Mouse (Mus musculus) forebrain, embryonic 16.5 days (tissue): Measurements from ENCODE around the gene Hspg2. TPM values are rescaled to one million over a fixed set of nuclear protein-coding genes. Genes with fewer than 3 reads are reported as not detected.

Experiments used
- ATAC-seq: fragments of 200-750 bp; cut with Nextera tagmentation; 2 replicates; pipeline ENCODE4 v1.8.0; 2017; ENCODE audit warnings: mild to moderate bottlenecking, moderate library complexity
- H3K27ac ChIP-seq: fragments of 300-500 bp; sonication (generic); 2 replicates; pipeline ENCODE4 v1.5.1; 2014; ENCODE audit warnings: low read length, control low read depth
- H3K27me3 ChIP-seq: fragments of 300-500 bp; sonication (generic); replicated peaks from 2 replicates; pipeline ENCODE4 v1.6.1; 2014; ENCODE audit warnings: low read length; ENCODE audit not compliant: control insufficient read depth, insufficient read depth
- H3K36me3 ChIP-seq: fragments of 300-500 bp; sonication (generic); 2 replicates; pipeline ENCODE4 v1.6.1; 2014; ENCODE audit not compliant: control insufficient read depth, insufficient read depth
- H3K4me1 ChIP-seq: fragments of 300-500 bp; sonication (generic); replicated peaks from 2 replicates; pipeline ENCODE4 v1.6.1; 2014; ENCODE audit warnings: low read length; ENCODE audit not compliant: control insufficient read depth, insufficient read depth
- H3K4me2 ChIP-seq: fragments of 300-500 bp; sonication (generic); 2 replicates; pipeline ENCODE4 v1.6.1; 2014; ENCODE audit warnings: mild to moderate bottlenecking, low read length, control low read depth
- H3K4me3 ChIP-seq: fragments of 300-500 bp; sonication (generic); replicated peaks from 2 replicates; pipeline ENCODE4 v1.5.1; 2014; ENCODE audit warnings: mild to moderate bottlenecking, low read length, control low read depth
- H3K9ac ChIP-seq: fragments of 300-500 bp; sonication (generic); replicated peaks from 2 replicates; pipeline ENCODE4 v1.6.1; 2014; ENCODE audit warnings: low read depth, low read length, control low read depth
- H3K9me3 ChIP-seq: fragments of 300-500 bp; sonication (generic); 2 replicates; pipeline ENCODE4 v1.6.1; 2016; ENCODE audit warnings: low read length; ENCODE audit not compliant: control insufficient read depth
- WGBS: fragments of 180-500 bp; shearing (Covaris S2); extraction: QIAGEN DNeasy Blood & Tissue Kit; methylation state at CpG from one replicate; pipeline ENCODE4 v1.1.7; 2014; 5-methylcytosine and 5-hydroxymethylcytosine counted together
- polyA plus RNA-seq: library from polyadenylated mRNA; unstranded; fragments of >200 nt; fragmentation: Nextera tagmentation; extraction: Ambion mirVana; gene quantifications from 2 replicates; pipeline ENCODE4 v1.2.1, GENCODE M21; 2015

Gene Hspg2
- polyA plus RNA-seq, 1 experiment from 2014 or later = 3.2 TPM

GRCm38 (mm10) chr4:137493187-137493586 is 24.6 kb downstream of the Hspg2 start:
- H3K27ac ChIP-seq = no peak overlapping the region
- no peak overlapping the region for H3K4me3 ChIP-seq
- ATAC-seq = no peak
- H3K4me2 ChIP-seq = no peak overlapping the region
- no peaks in the 10 kb centered on the region for H3K36me3 ChIP-seq
- H3K9me3 ChIP-seq = no peaks in the 10 kb centered on the region
- no peak overlapping the region for H3K9ac ChIP-seq
- H3K4me1 ChIP-seq = peaks cover 16% of the 10 kb centered on the region
- no peaks in the 10 kb centered on the region for H3K27me3 ChIP-seq
- 90% methylated on average over 4 of the region's 4 CpGs for WGBS

GRCm38 (mm10) chr4:137494751-137495500 is 26.4 kb downstream of the Hspg2 start:
- H3K4me2 ChIP-seq = no peak overlapping the region
- 7% methylated on average over 19 of the region's 19 CpGs for WGBS
- no peaks in the 10 kb centered on the region for H3K9me3 ChIP-seq
- H3K27me3 ChIP-seq = no peaks in the 10 kb centered on the region
- peak; percentile 78 for ATAC-seq
- no peak overlapping the region for H3K9ac ChIP-seq
- no peaks in the 10 kb centered on the region for H3K36me3 ChIP-seq
- H3K27ac ChIP-seq = peak overlapping the region; percentile 41
- H3K4me3 ChIP-seq = no peak overlapping the region
- H3K4me1 ChIP-seq = peaks cover 8% of the 10 kb centered on the region

- no peak for ATAC-seq
- Histone ChIP-seq H3K4me1 (peaks cover 8% of the 10 kb centered on the region), H3K36me3 (no peaks in the 10 kb centered on the region), H3K4me3 (no peak overlapping the region), H3K9me3 (no peaks in the 10 kb centered on the region), H3K9ac (no peak overlapping the region), H3K27ac (no peak overlapping the region), H3K27me3 (no peaks in the 10 kb centered on the region), H3K4me2 (no peak overlapping the region)
- WGBS = 63% methylated on average over 6 of the region's 6 CpGs
Measured at GRCm38 (mm10) chr4:137495501-137496100, 27.0 kb downstream of the Hspg2 start.

GRCm38 (mm10) chr4:137497367-137497766 is 28.8 kb downstream of the Hspg2 start:
- WGBS = 83% methylated on average over 5 of the region's 5 CpGs

GRCm38 (mm10) chr4:137497892-137498722 is 29.5 kb downstream of the Hspg2 start:
- no peak for ATAC-seq
- Histone ChIP-seq H3K36me3 (no peaks in the 10 kb centered on the region), H3K4me1 (peaks cover 8% of the 10 kb centered on the region), H3K9me3 (no peaks in the 10 kb centered on the region), H3K27ac (0 out of 2 replicates have a peak overlapping the region, but pooled peaks have one; percentile 23), H3K27me3 (no peaks in the 10 kb centered on the region), H3K4me2 (no peak overlapping the region), H3K9ac (no peak overlapping the region), H3K4me3 (no peak overlapping the region)
- 70% methylated on average over 9 of the region's 9 CpGs for WGBS

More at GRCm38 (mm10) chr4:137497367-137497766, 28.8 kb downstream of the Hspg2 start:
- no peak for ATAC-seq
- H3K4me3 ChIP-seq = no peak overlapping the region
- peaks cover 8% of the 10 kb centered on the region for H3K4me1 ChIP-seq
- no peaks in the 10 kb centered on the region for H3K36me3 ChIP-seq
- no peaks in the 10 kb centered on the region for H3K9me3 ChIP-seq
- no peaks in the 10 kb centered on the region for H3K27me3 ChIP-seq
- H3K27ac ChIP-seq = no peak overlapping the region
- no peak overlapping the region for H3K4me2 ChIP-seq
- H3K9ac ChIP-seq = no peak overlapping the region

- no peaks in the 10 kb centered on the region for H3K9me3 ChIP-seq
- no peak overlapping the region for H3K9ac ChIP-seq
- no peaks in the 10 kb centered on the region for H3K27me3 ChIP-seq
- no peak overlapping the region for H3K27ac ChIP-seq
- H3K4me3 ChIP-seq = no peak overlapping the region
- H3K36me3 ChIP-seq = no peaks in the 10 kb centered on the region
- WGBS = 91% methylated on average over 9 of the region's 9 CpGs
- H3K4me2 ChIP-seq = no peak overlapping the region
- H3K4me1 ChIP-seq = peaks cover 8% of the 10 kb centered on the region
- no peak for ATAC-seq
Measured at GRCm38 (mm10) chr4:137498882-137499583, 30.5 kb downstream of the Hspg2 start.

GRCm38 (mm10) chr4:137500149-137500548 is 31.6 kb downstream of the Hspg2 start:
- no peak for ATAC-seq
- WGBS = 77% methylated on average over 12 of the region's 12 CpGs
- H3K4me1 ChIP-seq = peaks cover 3% of the 10 kb centered on the region
- no peak overlapping the region for H3K4me3 ChIP-seq
- H3K9me3 ChIP-seq = no peaks in the 10 kb centered on the region
- no peak overlapping the region for H3K9ac ChIP-seq
- H3K27ac ChIP-seq = no peak overlapping the region
- no peaks in the 10 kb centered on the region for H3K36me3 ChIP-seq
- H3K27me3 ChIP-seq = no peaks in the 10 kb centered on the region
- no peak overlapping the region for H3K4me2 ChIP-seq

GRCm38 (mm10) chr4:137500953-137501352 is 32.4 kb downstream of the Hspg2 start:
- no peaks in the 10 kb centered on the region for H3K27me3 ChIP-seq
- ATAC-seq = no peak

GRCm38 (mm10) chr4:137502183-137502582 is 33.6 kb downstream of the Hspg2 start:
- Histone ChIP-seq H3K27ac (no peak overlapping the region), H3K4me1 (no peaks in the 10 kb centered on the region), H3K4me2 (no peak overlapping the region), H3K4me3 (no peak overlapping the region), H3K27me3 (no peaks in the 10 kb centered on the region), H3K9me3 (no peaks in the 10 kb centered on the region), H3K36me3 (no peaks in the 10 kb centered on the region), H3K9ac (no peak overlapping the region)
- WGBS = 92% methylated on average over 10 of the region's 10 CpGs
- ATAC-seq = no peak

More at GRCm38 (mm10) chr4:137500953-137501352, 32.4 kb downstream of the Hspg2 start:
- Histone ChIP-seq H3K27ac (no peak overlapping the region), H3K4me1 (no peaks in the 10 kb centered on the region), H3K9me3 (no peaks in the 10 kb centered on the region), H3K4me3 (no peak overlapping the region), H3K9ac (no peak overlapping the region), H3K4me2 (no peak overlapping the region), H3K36me3 (no peaks in the 10 kb centered on the region)
- 97% methylated on average over 5 of the region's 5 CpGs for WGBS
